Mouse (Mus musculus): Measurements from ENCODE around the gene Gbp2b. TPM values are rescaled to one million over a fixed set of nuclear protein-coding genes. Genes with fewer than 3 reads are reported as not detected.
"Not testable (repeated sequence)": the region's sequence is repeated elsewhere in the genome, so short reads cannot be mapped to it uniquely, and the experiment has no call there.

Gbp2b gene
- polyA plus RNA-seq, 1 experiment from 2014 or later = not detected

DNA sequence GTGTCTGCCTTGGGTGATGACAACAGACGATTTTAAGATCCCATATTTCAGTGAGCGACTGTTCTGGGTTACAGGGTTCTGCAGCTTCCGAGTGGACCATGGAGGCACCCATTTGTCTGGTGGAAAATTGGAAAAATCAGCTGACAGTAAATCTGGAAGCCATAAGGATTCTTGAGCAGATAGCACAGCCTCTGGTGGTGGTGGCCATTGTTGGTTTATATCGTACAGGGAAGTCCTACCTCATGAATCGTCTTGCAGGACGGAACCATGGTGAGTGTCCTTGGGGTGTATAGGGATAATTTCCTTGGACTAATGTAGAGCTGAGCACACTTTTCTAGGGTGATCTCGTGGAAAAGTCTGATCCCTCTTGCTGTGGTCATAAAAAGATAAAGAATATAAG is 33.0 kb upstream of the Gbp2b start:
- H3K9me3 ChIP-seq (ENCODE audit: control insufficient read depth, low read depth, low read length) = no peaks in the 10 kb centered on the region
- no peak for ATAC-seq (ENCODE audit: insufficient number of reproducible peaks, insufficient read depth, low FRiP score, low read depth)
- H3K4me2 ChIP-seq (replicated peaks; ENCODE audit: low read depth, low read length) = no peak overlapping the region
- 0 out of 2 replicates have a peak, but pooled peaks cover 6% of the 10 kb centered on the region for H3K4me1 ChIP-seq (ENCODE audit: control insufficient read depth, insufficient read depth, low read length)
- H3K4me3 ChIP-seq (ENCODE audit: low read depth, low read length) = no peak overlapping the region
- H3K27ac ChIP-seq (ENCODE audit: low read length) = no peak overlapping the region
- H3K27me3 ChIP-seq (ENCODE audit: control insufficient read depth, insufficient read depth, low read length) = no peaks in the 10 kb centered on the region
- no peaks in the 10 kb centered on the region for H3K36me3 ChIP-seq (ENCODE audit: control insufficient read depth, insufficient read depth, low read length)
- H3K9ac ChIP-seq (replicated peaks; ENCODE audit: low read depth, low read length) = no peak overlapping the region
- 80% methylated on average over 7 of the region's 7 CpGs for WGBS

DNA sequence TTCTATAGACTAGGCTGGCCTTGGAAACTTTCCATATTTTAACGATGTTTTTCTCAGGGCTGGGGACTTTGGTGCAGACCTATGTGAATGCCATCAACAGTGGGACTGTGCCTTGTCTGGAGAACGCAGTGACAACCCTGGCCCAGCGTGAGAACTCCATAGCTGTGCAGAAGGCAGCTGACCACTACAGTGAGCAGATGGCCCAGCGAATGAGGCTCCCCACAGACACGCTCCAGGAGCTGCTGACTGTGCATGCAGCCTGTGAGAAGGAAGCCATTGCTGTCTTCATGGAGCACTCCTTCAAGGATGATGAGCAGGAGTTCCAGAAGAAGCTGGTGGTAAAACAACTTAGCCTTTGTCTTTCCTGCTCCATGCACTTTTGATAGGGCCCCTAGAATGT is 27.2 kb upstream of the Gbp2b start:
- not testable (repeated sequence) for H3K4me1 ChIP-seq (ENCODE audit: control insufficient read depth, insufficient read depth, low read length); H3K27ac ChIP-seq (ENCODE audit: low read length); H3K4me3 ChIP-seq (ENCODE audit: low read depth, low read length); H3K27me3 ChIP-seq (ENCODE audit: control insufficient read depth, insufficient read depth, low read length); H3K9me3 ChIP-seq (ENCODE audit: control insufficient read depth, low read depth, low read length); H3K36me3 ChIP-seq (ENCODE audit: control insufficient read depth, insufficient read depth, low read length); ATAC-seq (ENCODE audit: insufficient number of reproducible peaks, insufficient read depth, low FRiP score, low read depth); H3K4me2 ChIP-seq (replicated peaks; ENCODE audit: low read depth, low read length); H3K9ac ChIP-seq (replicated peaks; ENCODE audit: low read depth, low read length)
- WGBS = 80% methylated on average over 5 of the region's 5 CpGs

DNA sequence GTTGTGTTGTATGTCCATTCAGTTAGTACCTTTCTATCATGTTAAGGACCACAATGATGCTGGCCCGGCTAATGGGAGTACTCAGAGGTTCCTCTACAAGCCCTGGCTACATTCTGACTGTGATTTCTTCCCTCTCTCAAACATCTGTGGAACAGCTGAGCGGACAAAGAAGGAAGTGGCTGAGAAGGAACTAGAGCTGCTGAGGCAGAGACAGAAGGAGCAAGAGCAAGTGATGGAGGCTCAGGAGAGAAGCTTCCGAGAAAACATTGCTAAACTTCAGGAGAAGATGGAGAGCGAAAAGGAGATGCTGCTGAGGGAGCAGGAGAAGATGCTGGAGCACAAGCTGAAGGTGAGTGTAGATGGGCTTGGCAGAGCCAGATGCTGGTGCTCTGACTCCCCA is 23.9 kb upstream of the Gbp2b start:
- no peaks in the 10 kb centered on the region for H3K27me3 ChIP-seq (ENCODE audit: control insufficient read depth, insufficient read depth, low read length)
- H3K9me3 ChIP-seq (ENCODE audit: control insufficient read depth, low read depth, low read length) = no peaks in the 10 kb centered on the region
- H3K36me3 ChIP-seq (ENCODE audit: control insufficient read depth, insufficient read depth, low read length) = no peaks in the 10 kb centered on the region
- 90% methylated on average over 4 of the region's 4 CpGs for WGBS
- no peak overlapping the region for H3K9ac ChIP-seq (replicated peaks; ENCODE audit: low read depth, low read length)
- no peak for ATAC-seq (ENCODE audit: insufficient number of reproducible peaks, insufficient read depth, low FRiP score, low read depth)
- no peak overlapping the region for H3K4me2 ChIP-seq (replicated peaks; ENCODE audit: low read depth, low read length)
- no peak overlapping the region for H3K27ac ChIP-seq (ENCODE audit: low read length)
- no peak overlapping the region for H3K4me3 ChIP-seq (ENCODE audit: low read depth, low read length)
- H3K4me1 ChIP-seq (ENCODE audit: control insufficient read depth, insufficient read depth, low read length) = no peaks in the 10 kb centered on the region

DNA sequence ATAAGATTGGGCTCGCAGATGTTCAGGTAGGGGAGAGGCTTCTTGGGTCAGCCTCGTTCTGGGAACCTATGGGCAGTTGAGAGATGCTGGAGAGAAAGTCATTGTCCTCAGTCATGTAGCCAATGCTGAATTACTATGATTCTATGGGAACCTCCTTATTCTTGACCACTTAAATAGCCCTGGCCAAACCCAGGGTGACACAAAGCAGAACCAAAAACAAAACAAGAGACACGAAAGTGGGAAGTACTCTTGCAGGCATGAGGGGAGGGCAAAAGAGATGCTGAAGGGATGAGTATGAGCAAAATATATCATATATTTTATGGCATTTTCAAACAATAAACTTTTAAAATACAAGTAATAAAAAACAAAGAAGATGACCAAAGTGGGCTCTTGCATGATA is 17.5 kb upstream of the Gbp2b start:
- no peak overlapping the region for H3K9ac ChIP-seq (replicated peaks; ENCODE audit: low read depth, low read length)
- 91% methylated on average over 3 of the region's 3 CpGs for WGBS

DNA sequence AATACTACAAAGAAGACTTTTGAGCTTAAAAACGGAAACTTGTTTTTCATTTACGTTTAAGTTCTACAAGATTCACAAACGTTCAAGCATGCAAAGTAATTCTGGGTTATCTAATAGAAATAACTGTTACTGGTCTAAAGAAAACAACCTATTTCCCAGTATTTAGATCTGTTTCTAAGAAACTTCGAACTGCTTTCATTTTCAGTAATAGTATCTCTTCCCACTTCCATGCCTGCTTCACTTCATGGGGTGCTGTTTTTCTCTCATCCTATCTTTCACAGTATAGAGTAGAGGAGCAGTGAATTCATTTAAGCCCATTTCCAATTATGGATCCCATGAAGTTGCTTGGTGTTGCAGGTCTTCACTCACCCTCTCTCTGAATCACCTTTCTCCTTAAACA is 16.3 kb upstream of the Gbp2b start:
- H3K4me3 ChIP-seq (ENCODE audit: low read depth, low read length) = no peak overlapping the region
- no peaks in the 10 kb centered on the region for H3K27me3 ChIP-seq (ENCODE audit: control insufficient read depth, insufficient read depth, low read length)
- no peaks in the 10 kb centered on the region for H3K9me3 ChIP-seq (ENCODE audit: control insufficient read depth, low read depth, low read length)
- H3K36me3 ChIP-seq (ENCODE audit: control insufficient read depth, insufficient read depth, low read length) = no peaks in the 10 kb centered on the region
- H3K9ac ChIP-seq (replicated peaks; ENCODE audit: low read depth, low read length) = no peak overlapping the region
- no peak for ATAC-seq (ENCODE audit: insufficient number of reproducible peaks, insufficient read depth, low FRiP score, low read depth)
- H3K27ac ChIP-seq (ENCODE audit: low read length) = no peak overlapping the region
- H3K4me2 ChIP-seq (replicated peaks; ENCODE audit: low read depth, low read length) = no peak overlapping the region
- WGBS = 89% methylated on average over 4 of the region's 4 CpGs
- H3K4me1 ChIP-seq (ENCODE audit: control insufficient read depth, insufficient read depth, low read length) = no peaks in the 10 kb centered on the region

More for the DNA sequence above, 17.5 kb upstream of the Gbp2b start:
- Histone ChIP-seq H3K4me3 (ENCODE audit: low read depth, low read length) (no peak overlapping the region), H3K9me3 (ENCODE audit: control insufficient read depth, low read depth, low read length) (no peaks in the 10 kb centered on the region), H3K4me2 (replicated peaks; ENCODE audit: low read depth, low read length) (no peak overlapping the region), H3K27ac (ENCODE audit: low read length) (no peak overlapping the region), H3K4me1 (ENCODE audit: control insufficient read depth, insufficient read depth, low read length) (no peaks in the 10 kb centered on the region), H3K36me3 (ENCODE audit: control insufficient read depth, insufficient read depth, low read length) (no peaks in the 10 kb centered on the region), H3K27me3 (ENCODE audit: control insufficient read depth, insufficient read depth, low read length) (no peaks in the 10 kb centered on the region)
- ATAC-seq (ENCODE audit: insufficient number of reproducible peaks, insufficient read depth, low FRiP score, low read depth) = no peak

DNA sequence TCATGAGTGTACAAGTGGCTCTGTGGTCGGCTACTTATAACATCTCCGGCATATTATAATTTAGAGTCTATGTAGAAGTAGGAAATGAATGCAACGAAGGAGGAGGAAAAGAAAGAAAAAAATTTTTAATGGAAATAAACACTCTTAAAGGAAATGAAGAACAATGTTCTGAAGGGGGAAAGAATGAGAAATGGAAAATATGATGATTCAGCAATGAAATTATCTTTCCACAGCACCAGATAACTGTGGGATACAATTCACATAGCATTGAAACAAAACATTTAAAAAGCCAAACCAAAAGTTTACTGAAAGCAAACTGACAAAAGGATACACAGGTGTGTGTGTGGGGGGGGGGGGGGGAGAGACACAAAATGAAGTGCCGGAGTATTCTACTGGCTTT is 11.6 kb upstream of the Gbp2b start:
- 87% methylated on average over 4 of the region's 4 CpGs for WGBS
- no peak overlapping the region for H3K4me3 ChIP-seq (ENCODE audit: low read depth, low read length)

DNA sequence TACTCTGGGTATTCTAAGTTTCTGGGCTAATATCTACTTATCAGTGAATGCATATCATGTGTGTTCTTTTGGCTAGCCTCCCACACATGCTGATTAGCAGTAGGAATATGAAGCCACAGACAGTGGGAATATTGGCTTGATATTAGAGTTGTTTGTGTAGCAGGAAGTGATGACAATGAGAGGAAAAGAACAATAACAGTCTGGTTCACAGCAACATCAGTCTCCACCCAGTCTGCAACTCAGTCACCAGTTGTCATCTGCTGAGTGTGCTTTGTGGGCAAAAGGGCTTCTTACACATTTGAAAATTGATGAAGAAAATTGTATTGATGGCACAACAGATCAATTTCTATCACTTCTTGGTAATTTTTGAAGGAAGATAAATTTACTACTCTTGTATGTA is 7.3 kb upstream of the Gbp2b start:
- no peaks in the 10 kb centered on the region for H3K4me1 ChIP-seq (ENCODE audit: control insufficient read depth, insufficient read depth, low read length)
- H3K36me3 ChIP-seq (ENCODE audit: control insufficient read depth, insufficient read depth, low read length) = no peaks in the 10 kb centered on the region
- H3K27ac ChIP-seq (ENCODE audit: low read length) = no peak overlapping the region
- no peak for ATAC-seq (ENCODE audit: insufficient number of reproducible peaks, insufficient read depth, low FRiP score, low read depth)
- no peak overlapping the region for H3K4me3 ChIP-seq (ENCODE audit: low read depth, low read length)
- no peak overlapping the region for H3K4me2 ChIP-seq (replicated peaks; ENCODE audit: low read depth, low read length)
- no peaks in the 10 kb centered on the region for H3K27me3 ChIP-seq (ENCODE audit: control insufficient read depth, insufficient read depth, low read length)
- no peak overlapping the region for H3K9ac ChIP-seq (replicated peaks; ENCODE audit: low read depth, low read length)
- H3K9me3 ChIP-seq (ENCODE audit: control insufficient read depth, low read depth, low read length) = no peaks in the 10 kb centered on the region

More for the DNA sequence above, 11.6 kb upstream of the Gbp2b start:
- H3K4me1 ChIP-seq (ENCODE audit: control insufficient read depth, insufficient read depth, low read length) = no peaks in the 10 kb centered on the region
- H3K27ac ChIP-seq (ENCODE audit: low read length) = no peak overlapping the region
- H3K4me2 ChIP-seq (replicated peaks; ENCODE audit: low read depth, low read length) = no peak overlapping the region
- no peaks in the 10 kb centered on the region for H3K27me3 ChIP-seq (ENCODE audit: control insufficient read depth, insufficient read depth, low read length)
- H3K9ac ChIP-seq (replicated peaks; ENCODE audit: low read depth, low read length) = no peak overlapping the region
- ATAC-seq (ENCODE audit: insufficient number of reproducible peaks, insufficient read depth, low FRiP score, low read depth) = no peak
- H3K9me3 ChIP-seq (ENCODE audit: control insufficient read depth, low read depth, low read length) = no peaks in the 10 kb centered on the region
- no peaks in the 10 kb centered on the region for H3K36me3 ChIP-seq (ENCODE audit: control insufficient read depth, insufficient read depth, low read length)

DNA sequence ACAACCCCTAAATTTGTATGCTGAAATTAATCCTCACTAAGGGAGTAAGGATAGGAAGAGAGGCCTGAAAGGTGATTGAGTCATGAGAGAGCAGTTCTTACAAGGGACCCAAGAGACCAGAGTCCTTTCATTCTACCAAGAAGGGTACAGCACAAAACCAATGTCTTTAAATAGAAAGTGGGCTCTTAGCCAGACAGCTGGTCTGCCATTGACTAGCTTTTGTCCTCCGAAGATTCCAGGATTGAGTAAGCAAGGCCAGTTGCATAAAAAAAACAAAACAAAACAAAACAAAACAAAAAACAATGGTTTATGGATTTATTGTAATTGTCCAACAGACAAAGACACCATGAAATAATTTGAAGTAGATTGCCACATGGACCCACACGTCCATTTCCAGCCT is 5.8 kb upstream of the Gbp2b start:
- 72% methylated on average over 2 of the region's 2 CpGs for WGBS
- H3K27ac ChIP-seq (ENCODE audit: low read length) = no peak overlapping the region
- ATAC-seq (ENCODE audit: insufficient number of reproducible peaks, insufficient read depth, low FRiP score, low read depth) = no peak

DNA sequence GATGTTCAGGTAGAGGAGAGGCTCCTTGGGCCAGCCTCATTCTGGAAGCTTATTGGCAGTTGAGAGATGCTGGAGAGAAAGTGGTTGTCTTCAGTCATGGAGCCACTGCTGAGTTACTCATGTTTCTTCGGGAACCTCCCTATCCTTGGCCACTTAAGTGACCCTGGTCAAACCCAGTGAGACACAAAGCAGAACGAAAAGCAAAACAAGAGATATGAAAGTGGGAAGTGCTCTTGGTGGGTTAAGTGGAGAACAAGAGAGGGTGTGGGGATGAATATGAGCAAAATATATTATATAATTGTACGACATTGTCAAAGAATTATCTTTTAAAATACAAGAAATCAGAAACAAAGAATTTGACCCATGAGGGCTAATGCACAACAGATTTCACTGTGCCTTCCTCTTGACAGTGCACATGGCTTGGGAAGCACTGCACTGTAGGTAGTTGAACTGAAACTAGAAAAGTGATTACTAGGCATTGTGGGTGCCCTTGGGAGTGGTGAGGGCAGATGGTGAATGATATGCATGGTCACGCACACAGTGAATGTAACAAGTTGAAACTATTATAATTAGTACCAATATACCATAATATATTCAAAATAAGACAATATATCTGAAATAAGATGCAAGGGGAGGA is 4.1 kb upstream of the Gbp2b start:
- no peaks in the 10 kb centered on the region for H3K4me1 ChIP-seq (ENCODE audit: control insufficient read depth, insufficient read depth, low read length)
- no peaks in the 10 kb centered on the region for H3K36me3 ChIP-seq (ENCODE audit: control insufficient read depth, insufficient read depth, low read length)
- no peak overlapping the region for H3K27ac ChIP-seq (ENCODE audit: low read length)
- H3K9ac ChIP-seq (replicated peaks; ENCODE audit: low read depth, low read length) = no peak overlapping the region
- no peak overlapping the region for H3K4me2 ChIP-seq (replicated peaks; ENCODE audit: low read depth, low read length)
- no peaks in the 10 kb centered on the region for H3K9me3 ChIP-seq (ENCODE audit: control insufficient read depth, low read depth, low read length)
- H3K4me3 ChIP-seq (ENCODE audit: low read depth, low read length) = no peak overlapping the region
- 81% methylated on average over 4 of the region's 4 CpGs for WGBS
- no peak for ATAC-seq (ENCODE audit: insufficient number of reproducible peaks, insufficient read depth, low FRiP score, low read depth)
- no peaks in the 10 kb centered on the region for H3K27me3 ChIP-seq (ENCODE audit: control insufficient read depth, insufficient read depth, low read length)

More for the DNA sequence above, 5.8 kb upstream of the Gbp2b start:
- Histone ChIP-seq H3K4me1 (ENCODE audit: control insufficient read depth, insufficient read depth, low read length) (no peaks in the 10 kb centered on the region), H3K4me2 (replicated peaks; ENCODE audit: low read depth, low read length) (no peak overlapping the region), H3K36me3 (ENCODE audit: control insufficient read depth, insufficient read depth, low read length) (no peaks in the 10 kb centered on the region), H3K4me3 (ENCODE audit: low read depth, low read length) (no peak overlapping the region), H3K9me3 (ENCODE audit: control insufficient read depth, low read depth, low read length) (no peaks in the 10 kb centered on the region), H3K9ac (replicated peaks; ENCODE audit: low read depth, low read length) (no peak overlapping the region), H3K27me3 (ENCODE audit: control insufficient read depth, insufficient read depth, low read length) (no peaks in the 10 kb centered on the region)
